Mouse (Mus musculus) kidney, postnatal 14 days (tissue): ENCODE measurements at regions not wholly inside any gene's neighbourhood (a gene's known extent, or its start where the extent isn't known, plus 50 kb on each side); places are given as distances from the start of the nearest gene placed in this dataset.
"Not testable (repeated sequence)": the region's sequence is repeated elsewhere in the genome, so short reads cannot be mapped to it uniquely, and the experiment has no call there.

ENCODE experiments used
- DNase-seq: peaks from one replicate; pipeline ENCODE4 v3.0.0; 2022; ENCODE audit warnings: mixed read lengths

GRCm38 (mm10) chr11:23079936-23080794 is 72.8 kb downstream of the Fam161a start:
- peak; percentile 33 for DNase-seq

GRCm38 (mm10) chr11:23081616-23082015 is 74.3 kb downstream of the Fam161a start:
- DNase-seq, result peak; percentile 4

GRCm38 (mm10) chr11:23083811-23084210 is 76.5 kb downstream of the Fam161a start:
- not testable (repeated sequence) for DNase-seq

- DNase-seq, result no peak
Measured at GRCm38 (mm10) chr11:23095287-23095686, 88.0 kb downstream of the Fam161a start.

GRCm38 (mm10) chr11:23095723-23096122 is 88.4 kb downstream of the Fam161a start:
- not testable (repeated sequence) for DNase-seq

GRCm38 (mm10) chr11:23096451-23097222 is 89.3 kb downstream of the Fam161a start:
- no peak for DNase-seq

- DNase-seq, result no peak
Measured at GRCm38 (mm10) chr11:23097223-23097490, 89.8 kb downstream of the Fam161a start.

GRCm38 (mm10) chr11:23114636-23115035 is 107.3 kb downstream of the Fam161a start:
- peak; percentile 26 for DNase-seq

GRCm38 (mm10) chr11:23120533-23121210 is 113.3 kb downstream of the Fam161a start:
- DNase-seq, result no peak

GRCm38 (mm10) chr11:23124198-23124951 is 117.0 kb downstream of the Fam161a start:
- DNase-seq, result peak; percentile 56

- no peak for DNase-seq
Measured at GRCm38 (mm10) chr11:23131122-23131521, 123.8 kb downstream of the Fam161a start.

GRCm38 (mm10) chr11:23131632-23132031 is 124.2 kb upstream of the Xpo1 start:
- no peak for DNase-seq

GRCm38 (mm10) chr11:23140429-23141099 is 115.3 kb upstream of the Xpo1 start:
- DNase-seq, result peak; percentile 18

GRCm38 (mm10) chr11:23141100-23141837 is 114.6 kb upstream of the Xpo1 start:
- no peak for DNase-seq

GRCm38 (mm10) chr11:23148048-23148596 is 107.7 kb upstream of the Xpo1 start:
- DNase-seq, result no peak

GRCm38 (mm10) chr11:23149556-23150244 is 106.1 kb upstream of the Xpo1 start:
- DNase-seq, result peak; percentile 53

- no peak for DNase-seq
Measured at GRCm38 (mm10) chr11:23154851-23155250, 101.0 kb upstream of the Xpo1 start.

GRCm38 (mm10) chr11:23168546-23169218 is 87.2 kb upstream of the Xpo1 start:
- DNase-seq, result no peak

GRCm38 (mm10) chr11:23169742-23170428 is 86.0 kb upstream of the Xpo1 start:
- no peak for DNase-seq
